Mouse (Mus musculus): ENCODE measurements around the gene Armc7. TPM values are rescaled to one million over a fixed set of nuclear protein-coding genes. Genes with fewer than 3 reads are reported as not detected.

Armc7 gene
- polyA plus RNA-seq, 1 experiment from 2014 or later, result 9.0 TPM

GRCm38 (mm10) chr11:115437571-115438122 lies 37.8 kb upstream of the Armc7 start:
- Histone ChIP-seq H3K4me1 (replicated peaks; ENCODE audit: control insufficient read depth, insufficient read depth, low read length) (peaks cover 8% of the 10 kb centered on the region; the same call in 1 of the 2 replicates), H3K27me3 (ENCODE audit: control insufficient read depth, insufficient read depth, low read length) (no peaks in the 10 kb centered on the region), H3K9ac (ENCODE audit: low read depth, low read length) (no peak overlapping the region), H3K27ac (ENCODE audit: low read depth, low read length) (no peak overlapping the region), H3K4me2 (replicated peaks; ENCODE audit: low read depth, low read length) (no peak overlapping the region), H3K36me3 (ENCODE audit: control insufficient read depth, insufficient read depth, low read length) (no peaks in the 10 kb centered on the region), H3K9me3 (ENCODE audit: control insufficient read depth, low read length) (no peaks in the 10 kb centered on the region), H3K4me3 (ENCODE audit: low read depth, low read length) (no peak overlapping the region)
- no peak for ATAC-seq (ENCODE audit: low FRiP score)
- 86% methylated on average over 5 of the region's 5 CpGs for WGBS
- no peak for DNase-seq (ENCODE audit: low spot score)

GRCm38 (mm10) chr11:115439326-115439725 lies 36.1 kb upstream of the Armc7 start:
- no peak for DNase-seq (ENCODE audit: low spot score)
- H3K4me2 ChIP-seq (replicated peaks; ENCODE audit: low read depth, low read length), result no peak overlapping the region
- WGBS, result 90% methylated on average over 3 of the region's 3 CpGs
- H3K9ac ChIP-seq (ENCODE audit: low read depth, low read length), result no peak overlapping the region
- peaks cover 8% of the 10 kb centered on the region; the same call in 1 of the 2 replicates for H3K4me1 ChIP-seq (replicated peaks; ENCODE audit: control insufficient read depth, insufficient read depth, low read length)
- H3K27me3 ChIP-seq (ENCODE audit: control insufficient read depth, insufficient read depth, low read length), result no peaks in the 10 kb centered on the region
- no peak for ATAC-seq (ENCODE audit: low FRiP score)
- H3K36me3 ChIP-seq (ENCODE audit: control insufficient read depth, insufficient read depth, low read length), result no peaks in the 10 kb centered on the region
- no peak overlapping the region for H3K4me3 ChIP-seq (ENCODE audit: low read depth, low read length)
- no peaks in the 10 kb centered on the region for H3K9me3 ChIP-seq (ENCODE audit: control insufficient read depth, low read length)
- H3K27ac ChIP-seq (ENCODE audit: low read depth, low read length), result no peak overlapping the region

GRCm38 (mm10) chr11:115439906-115440595 lies 35.4 kb upstream of the Armc7 start, which contains the start of gene Trim80:
Gene Trim80 (plus strand): TSS chr11:115440545.
- Histone ChIP-seq H3K4me2 (replicated peaks; ENCODE audit: low read depth, low read length) (no peak within 1 kb of the TSS), H3K4me3 (ENCODE audit: low read depth, low read length) (no peak within 1 kb of the TSS), H3K9me3 (ENCODE audit: control insufficient read depth, low read length) (no peaks in the 10 kb centered on the region), H3K27me3 (ENCODE audit: control insufficient read depth, insufficient read depth, low read length) (no peaks in the 10 kb centered on the region), H3K4me1 (replicated peaks; ENCODE audit: control insufficient read depth, insufficient read depth, low read length) (peaks cover 8% of the 10 kb centered on the region; the same call in 1 of the 2 replicates), H3K9ac (ENCODE audit: low read depth, low read length) (no peak within 1 kb of the TSS), H3K36me3 (ENCODE audit: control insufficient read depth, insufficient read depth, low read length) (no peaks in the 10 kb centered on the region), H3K27ac (ENCODE audit: low read depth, low read length) (no peak within 1 kb of the TSS)
- WGBS, result 92% methylated on average over 9 of the region's 9 CpGs
- DNase-seq (ENCODE audit: low spot score), result no peak
- no peak for ATAC-seq (ENCODE audit: low FRiP score)

GRCm38 (mm10) chr11:115441417-115441816 lies 34.0 kb upstream of the Armc7 start:
- 54% methylated on average over 15 of the region's 15 CpGs for WGBS
- H3K9ac ChIP-seq (ENCODE audit: low read depth, low read length), result no peak overlapping the region
- no peak overlapping the region for H3K27ac ChIP-seq (ENCODE audit: low read depth, low read length)
- DNase-seq (ENCODE audit: low spot score) (no peak), ATAC-seq (ENCODE audit: low FRiP score) (no peak)
- H3K27me3 ChIP-seq (ENCODE audit: control insufficient read depth, insufficient read depth, low read length), result no peaks in the 10 kb centered on the region
- H3K36me3 ChIP-seq (ENCODE audit: control insufficient read depth, insufficient read depth, low read length), result no peaks in the 10 kb centered on the region
- H3K4me3 ChIP-seq (ENCODE audit: low read depth, low read length), result no peak overlapping the region
- no peaks in the 10 kb centered on the region for H3K9me3 ChIP-seq (ENCODE audit: control insufficient read depth, low read length)
- no peaks in the 10 kb centered on the region; the same call in 1 of the 2 replicates for H3K4me1 ChIP-seq (replicated peaks; ENCODE audit: control insufficient read depth, insufficient read depth, low read length)
- no peak overlapping the region for H3K4me2 ChIP-seq (replicated peaks; ENCODE audit: low read depth, low read length)

- Histone ChIP-seq H3K36me3 (ENCODE audit: control insufficient read depth, insufficient read depth, low read length) (no peaks in the 10 kb centered on the region), H3K27ac (ENCODE audit: low read depth, low read length) (no peak overlapping the region), H3K9me3 (ENCODE audit: control insufficient read depth, low read length) (no peaks in the 10 kb centered on the region), H3K4me3 (ENCODE audit: low read depth, low read length) (no peak overlapping the region), H3K9ac (ENCODE audit: low read depth, low read length) (no peak overlapping the region), H3K4me1 (replicated peaks; ENCODE audit: control insufficient read depth, insufficient read depth, low read length) (no peaks in the 10 kb centered on the region), H3K27me3 (ENCODE audit: control insufficient read depth, insufficient read depth, low read length) (no peaks in the 10 kb centered on the region), H3K4me2 (replicated peaks; ENCODE audit: low read depth, low read length) (no peak overlapping the region; the same call in 1 of the 2 replicates)
- 69% methylated on average over 3 of the region's 3 CpGs for WGBS
- DNase-seq (ENCODE audit: low spot score) (no peak), ATAC-seq (ENCODE audit: low FRiP score) (no peak)
Measured at GRCm38 (mm10) chr11:115446906-115447305, 28.6 kb upstream of the Armc7 start.

- no peak overlapping the region for H3K9ac ChIP-seq (ENCODE audit: low read depth, low read length)
- no peaks in the 10 kb centered on the region for H3K4me1 ChIP-seq (replicated peaks; ENCODE audit: control insufficient read depth, insufficient read depth, low read length)
- H3K27ac ChIP-seq (ENCODE audit: low read depth, low read length), result no peak overlapping the region
- H3K9me3 ChIP-seq (ENCODE audit: control insufficient read depth, low read length), result no peaks in the 10 kb centered on the region
- no peak for ATAC-seq (ENCODE audit: low FRiP score)
- no peaks in the 10 kb centered on the region for H3K27me3 ChIP-seq (ENCODE audit: control insufficient read depth, insufficient read depth, low read length)
- no peaks in the 10 kb centered on the region for H3K36me3 ChIP-seq (ENCODE audit: control insufficient read depth, insufficient read depth, low read length)
- H3K4me2 ChIP-seq (replicated peaks; ENCODE audit: low read depth, low read length), result no peak overlapping the region
- no peak overlapping the region for H3K4me3 ChIP-seq (ENCODE audit: low read depth, low read length)
- 84% methylated on average over 11 of the region's 11 CpGs for WGBS
- no peak for DNase-seq (ENCODE audit: low spot score)
Measured at GRCm38 (mm10) chr11:115447321-115447885, 28.1 kb upstream of the Armc7 start.

- DNase-seq (ENCODE audit: low spot score), result no peak
- H3K9ac ChIP-seq (ENCODE audit: low read depth, low read length), result no peak overlapping the region
- H3K27me3 ChIP-seq (ENCODE audit: control insufficient read depth, insufficient read depth, low read length), result no peaks in the 10 kb centered on the region
- no peak overlapping the region for H3K4me2 ChIP-seq (replicated peaks; ENCODE audit: low read depth, low read length)
- WGBS, result 81% methylated on average over 16 of the region's 16 CpGs
- H3K9me3 ChIP-seq (ENCODE audit: control insufficient read depth, low read length), result no peaks in the 10 kb centered on the region
- H3K4me1 ChIP-seq (replicated peaks; ENCODE audit: control insufficient read depth, insufficient read depth, low read length), result no peaks in the 10 kb centered on the region
- no peak overlapping the region for H3K4me3 ChIP-seq (ENCODE audit: low read depth, low read length)
- H3K36me3 ChIP-seq (ENCODE audit: control insufficient read depth, insufficient read depth, low read length), result no peaks in the 10 kb centered on the region
- H3K27ac ChIP-seq (ENCODE audit: low read depth, low read length), result no peak overlapping the region
- ATAC-seq (ENCODE audit: low FRiP score), result no peak
Measured at GRCm38 (mm10) chr11:115448075-115448474, 27.4 kb upstream of the Armc7 start.

GRCm38 (mm10) chr11:115448998-115449397 lies 26.5 kb upstream of the Armc7 start:
- Histone ChIP-seq H3K27me3 (ENCODE audit: control insufficient read depth, insufficient read depth, low read length) (no peaks in the 10 kb centered on the region), H3K27ac (ENCODE audit: low read depth, low read length) (no peak overlapping the region), H3K9ac (ENCODE audit: low read depth, low read length) (no peak overlapping the region), H3K4me3 (ENCODE audit: low read depth, low read length) (no peak overlapping the region), H3K4me2 (replicated peaks; ENCODE audit: low read depth, low read length) (no peak overlapping the region), H3K36me3 (ENCODE audit: control insufficient read depth, insufficient read depth, low read length) (no peaks in the 10 kb centered on the region), H3K9me3 (ENCODE audit: control insufficient read depth, low read length) (no peaks in the 10 kb centered on the region), H3K4me1 (replicated peaks; ENCODE audit: control insufficient read depth, insufficient read depth, low read length) (no peaks in the 10 kb centered on the region)
- WGBS, result 54% methylated on average over 7 of the region's 7 CpGs
- ATAC-seq (ENCODE audit: low FRiP score), result no peak
- no peak for DNase-seq (ENCODE audit: low spot score)

GRCm38 (mm10) chr11:115450176-115450575 lies 25.3 kb upstream of the Armc7 start:
- DNase-seq (ENCODE audit: low spot score), result no peak
- no peak overlapping the region for H3K27ac ChIP-seq (ENCODE audit: low read depth, low read length)
- no peaks in the 10 kb centered on the region for H3K36me3 ChIP-seq (ENCODE audit: control insufficient read depth, insufficient read depth, low read length)
- H3K4me1 ChIP-seq (replicated peaks; ENCODE audit: control insufficient read depth, insufficient read depth, low read length), result no peaks in the 10 kb centered on the region
- no peak overlapping the region for H3K4me2 ChIP-seq (replicated peaks; ENCODE audit: low read depth, low read length)
- ATAC-seq (ENCODE audit: low FRiP score), result no peak
- no peaks in the 10 kb centered on the region for H3K9me3 ChIP-seq (ENCODE audit: control insufficient read depth, low read length)
- H3K4me3 ChIP-seq (ENCODE audit: low read depth, low read length), result no peak overlapping the region
- 93% methylated on average over 7 of the region's 7 CpGs for WGBS
- no peaks in the 10 kb centered on the region for H3K27me3 ChIP-seq (ENCODE audit: control insufficient read depth, insufficient read depth, low read length)
- no peak overlapping the region for H3K9ac ChIP-seq (ENCODE audit: low read depth, low read length)

Measured in hindbrain, embryonic 11.5 days (tissue).